Mouse (Mus musculus) spleen, postnatal 0 days (tissue): Measurements from ENCODE around the gene Fam110a. TPM values are rescaled to one million over a fixed set of nuclear protein-coding genes. Genes with fewer than 3 reads are reported as not detected.

Experiments used
- microRNA counts: library from miRNA; unstranded; fragments of <30 nt; microRNA quantifications from one replicate; lab custom pipeline; 2015
- polyA plus RNA-seq: library from polyadenylated mRNA; unstranded; fragments of >200 nt; fragmentation: Nextera tagmentation; extraction: Ambion mirVana; gene quantifications from 2 replicates; pipeline ENCODE4 v1.2.1, GENCODE M21; 2015

The Fam110a gene
- 6.5 and 9.2 TPM in 2 replicates for polyA plus RNA-seq

GRCm38 (mm10) chr2:151979470-151980354 is at the start of gene Fam110a:
Gene Fam110a, minus strand, starts transcription at chr2:151980219.

DNA sequence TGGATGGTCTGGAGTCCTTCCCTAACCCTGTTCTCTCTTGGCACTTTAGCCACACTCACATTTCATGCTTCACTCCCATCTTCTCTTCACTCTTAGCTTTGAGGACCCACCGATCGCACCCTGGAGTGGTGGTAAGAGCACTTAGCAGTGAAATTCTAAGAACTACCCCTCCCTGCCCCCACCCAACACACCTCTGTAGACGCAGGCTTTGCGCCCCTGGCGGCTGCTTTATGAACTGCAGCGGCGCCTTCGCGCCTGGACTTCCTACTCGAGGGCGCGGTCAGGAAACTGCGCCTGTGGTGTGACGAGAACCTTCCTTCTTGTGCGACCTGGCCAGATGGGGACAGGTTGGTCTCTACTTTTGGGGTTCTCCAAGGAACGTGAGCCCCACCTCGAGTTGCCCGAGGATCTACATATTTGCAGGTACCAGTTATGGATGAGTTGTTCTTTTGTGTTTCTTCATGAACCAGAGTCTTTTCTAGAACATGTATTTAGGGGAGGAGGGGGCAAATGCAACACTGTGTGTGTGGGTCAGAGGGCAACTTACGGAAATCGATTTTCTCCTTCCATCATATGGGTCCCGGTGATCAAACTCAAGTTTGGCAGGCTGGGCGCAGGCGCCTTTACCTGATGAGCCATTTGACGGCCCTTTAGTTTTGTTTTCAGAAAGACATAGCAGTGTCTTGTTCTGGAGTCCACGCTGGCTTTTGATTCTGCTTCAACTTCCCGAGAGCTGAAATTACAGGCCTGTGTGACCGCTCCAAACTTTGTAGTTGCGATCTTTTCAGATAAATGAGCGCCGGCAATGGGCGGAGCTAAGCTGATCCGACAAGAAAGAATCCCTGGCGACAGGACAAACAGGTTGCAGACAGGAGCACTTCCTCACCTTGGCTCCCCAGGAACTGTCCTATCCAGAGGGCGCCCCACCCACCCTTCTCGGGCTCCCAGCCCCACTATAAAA is 16.5 kb upstream of the Fam110a start, which contains the start of gene Slc52a3:
Gene Slc52a3 (plus strand): TSS at position 283 of the 961 bp plus-strand sequence.

MicroRNAs encoded within 50 kb of the gene (microRNA counts, 519-probe panel; counts per million panel counts)
- 88.3 counts per million for microRNA mmu-miR-1953 (lab: Ali Mortazavi, UCI)

Other genes starting within 250 kb of the Fam110a start
- gene Psmf1, start 236.0 kb downstream of the Fam110a start, polyA plus RNA-seq: 70.2 and 80.5 TPM in 2 replicates
- gene Rspo4, start 137.3 kb downstream of the Fam110a start, polyA plus RNA-seq: not detected in 2 replicates
- gene Angpt4, start 69.0 kb downstream of the Fam110a start, polyA plus RNA-seq: 0.16 TPM in 1 of 2 replicates, not detected in the other
- 4.3 and 5.1 TPM in 2 replicates for gene Slc52a3, start 16.3 kb upstream of the Fam110a start, polyA plus RNA-seq
- gene Scrt2, start 101.3 kb upstream of the Fam110a start, polyA plus RNA-seq: not detected in 2 replicates
- 6.7 and 8.2 TPM in 2 replicates for gene Srxn1, start 125.3 kb upstream of the Fam110a start, polyA plus RNA-seq
- gene Tcf15, start 163.3 kb upstream of the Fam110a start, polyA plus RNA-seq: 0.92 and 1.4 TPM in 2 replicates
- gene Csnk2a1, start 246.6 kb upstream of the Fam110a start, polyA plus RNA-seq: 63.5 and 71.2 TPM in 2 replicates